Mouse (Mus musculus) lung, embryonic 14.5 days (tissue): ENCODE results near the gene Rftn1. TPM values are rescaled to one million over a fixed set of nuclear protein-coding genes. Genes with fewer than 3 reads are reported as not detected.

Experiments
- ATAC-seq: fragments of 200-750 bp; cut with Nextera tagmentation; 2 replicates; pipeline ENCODE4 v1.8.0; 2017; ENCODE audit warnings: mild to moderate bottlenecking, moderate TSS enrichment, moderate library complexity; ENCODE audit not compliant: insufficient read depth
- DNase-seq: peaks from one replicate; pipeline ENCODE4 v3.0.0-alpha.2; 2015
- H3K27ac ChIP-seq: fragments of 300-500 bp; sonication (generic); 2 replicates; pipeline ENCODE4 v1.5.1; 2014; ENCODE audit warnings: low read depth, mild to moderate bottlenecking, moderate library complexity
- H3K27me3 ChIP-seq: fragments of 300-500 bp; sonication (generic); 2 replicates; pipeline ENCODE4 v1.6.1; 2014; ENCODE audit warnings: low read length, control low read depth; ENCODE audit not compliant: insufficient read depth
- H3K36me3 ChIP-seq: fragments of 300-500 bp; sonication (generic); 2 replicates; pipeline ENCODE4 v1.6.1; 2014; ENCODE audit warnings: control low read depth; ENCODE audit not compliant: insufficient read depth
- H3K4me1 ChIP-seq: fragments of 300-500 bp; sonication (generic); 2 replicates; pipeline ENCODE4 v1.6.1; 2014; ENCODE audit warnings: antibody characterized with exemption, control low read depth; ENCODE audit not compliant: insufficient read depth
- H3K4me2 ChIP-seq: fragments of 300-500 bp; sonication (generic); 2 replicates; pipeline ENCODE4 v1.6.1; 2014; ENCODE audit warnings: mild to moderate bottlenecking
- H3K4me3 ChIP-seq: fragments of 300-500 bp; sonication (generic); 2 replicates; pipeline ENCODE4 v1.5.1; 2014; ENCODE audit warnings: low read depth, low read length
- H3K9ac ChIP-seq: fragments of 300-500 bp; sonication (generic); 2 replicates; pipeline ENCODE4 v1.6.1; 2014
- H3K9me3 ChIP-seq: fragments of 300-500 bp; sonication (generic); 2 replicates; pipeline ENCODE4 v1.6.1; 2016; ENCODE audit warnings: low read depth, low read length, control low read depth
- CTCF ChIP-seq: IDR thresholded peaks from 2 replicates; pipeline ENCODE4 v1.5.1; 2016; ENCODE audit warnings: antibody characterized with exemption, low read depth
- WGBS: fragments of 180-500 bp; shearing (Covaris S2); extraction: QIAGEN DNeasy Blood & Tissue Kit; methylation state at CpG from one replicate; pipeline ENCODE4 v1.1.7; 2014; 5-methylcytosine and 5-hydroxymethylcytosine counted together
- polyA plus RNA-seq: library from polyadenylated mRNA; unstranded; fragments of >200 nt; fragmentation: Nextera tagmentation; extraction: Ambion mirVana; gene quantifications from 2 replicates; pipeline ENCODE4 v1.2.1, GENCODE M21; 2014

The Rftn1 gene
- polyA plus RNA-seq, 1 experiment from 2014 or later: 19.0 TPM

DNA sequence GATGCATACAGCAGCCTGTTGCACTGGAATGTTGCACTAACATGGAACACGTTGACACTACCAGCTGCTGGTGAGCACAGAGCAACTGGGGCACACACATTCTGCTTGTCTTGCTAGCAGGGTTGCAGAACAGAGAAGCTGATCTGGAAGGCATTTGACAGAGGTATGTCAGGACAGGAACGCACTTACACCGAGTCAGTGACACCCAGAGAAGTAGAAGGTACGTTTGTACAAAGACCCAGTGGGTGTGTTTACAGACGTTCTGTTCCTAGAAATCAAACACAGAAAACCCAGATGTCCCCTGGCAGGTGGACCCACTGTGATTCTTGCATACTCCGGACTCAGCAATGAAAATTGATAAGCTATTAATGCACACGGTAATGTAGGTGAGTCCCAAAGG lies 215.0 kb downstream of the Rftn1 start:
- no peak for DNase-seq
- no peaks in the 10 kb centered on the region for H3K4me1 ChIP-seq

DNA sequence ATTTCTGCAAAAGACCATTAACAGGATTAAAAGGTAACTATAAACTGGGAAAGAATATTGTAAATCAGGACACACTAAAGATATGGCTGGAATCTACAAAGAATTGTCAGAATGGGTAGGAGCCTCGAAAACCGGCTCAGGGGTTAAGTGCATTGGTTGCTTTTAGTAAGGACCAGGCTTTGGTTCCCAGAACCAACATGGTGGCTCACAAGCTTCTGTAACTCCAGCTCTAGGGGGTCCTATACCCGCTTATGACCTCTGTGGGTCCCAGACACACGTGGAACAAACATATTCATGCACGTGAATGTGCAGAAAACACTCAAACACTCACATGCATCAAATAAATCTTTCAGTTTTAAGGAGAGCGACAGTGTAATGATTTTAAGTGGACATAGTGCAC lies 215.5 kb downstream of the Rftn1 start:
- no peaks in the 10 kb centered on the region for H3K4me1 ChIP-seq
- H3K4me2 ChIP-seq: no peak overlapping the region
- H3K27me3 ChIP-seq: no peaks in the 10 kb centered on the region
- no peak overlapping the region for H3K9ac ChIP-seq
- H3K9me3 ChIP-seq: no peaks in the 10 kb centered on the region; the same call in 1 of the 2 replicates
- no peak overlapping the region for H3K27ac ChIP-seq
- TF ChIP-seq CTCF: no peak
- ATAC-seq (no peak), DNase-seq (no peak)
- 69% methylated on average over 6 of the region's 6 CpGs for WGBS
- H3K4me3 ChIP-seq: no peak overlapping the region
- H3K36me3 ChIP-seq: no peaks in the 10 kb centered on the region

More for the DNA sequence above, 215.0 kb downstream of the Rftn1 start:
- 51% methylated on average over 7 of the region's 7 CpGs for WGBS
- H3K9ac ChIP-seq: no peak overlapping the region
- TF ChIP-seq CTCF: no peak
- no peak for ATAC-seq
- no peak overlapping the region for H3K27ac ChIP-seq
- H3K4me2 ChIP-seq: no peak overlapping the region
- no peaks in the 10 kb centered on the region for H3K36me3 ChIP-seq
- no peaks in the 10 kb centered on the region for H3K27me3 ChIP-seq
- no peak overlapping the region for H3K4me3 ChIP-seq
- H3K9me3 ChIP-seq: no peaks in the 10 kb centered on the region; the same call in 1 of the 2 replicates

GRCm38 (mm10) chr17:49972164-49972563 lies 218.3 kb downstream of the Rftn1 start:
- WGBS: 89% methylated on average over 1 of the region's 1 CpGs
- Histone ChIP-seq H3K4me2 (no peak overlapping the region), H3K4me3 (no peak overlapping the region), H3K4me1 (no peaks in the 10 kb centered on the region), H3K36me3 (no peaks in the 10 kb centered on the region), H3K27me3 (no peaks in the 10 kb centered on the region), H3K9me3 (no peaks in the 10 kb centered on the region; the same call in 1 of the 2 replicates), H3K27ac (no peak overlapping the region), H3K9ac (no peak overlapping the region)
- TF ChIP-seq CTCF: no peak
- DNase-seq (no peak), ATAC-seq (no peak)

- no peaks in the 10 kb centered on the region for H3K27me3 ChIP-seq
- DNase-seq (no peak), ATAC-seq (no peak)
- no peak overlapping the region for H3K4me2 ChIP-seq
- H3K9me3 ChIP-seq: no peaks in the 10 kb centered on the region; the same call in 1 of the 2 replicates
- H3K4me1 ChIP-seq: no peaks in the 10 kb centered on the region
- no peak for TF ChIP-seq CTCF
- no peak overlapping the region for H3K27ac ChIP-seq
- no peak overlapping the region for H3K4me3 ChIP-seq
- H3K36me3 ChIP-seq: no peaks in the 10 kb centered on the region
- no peak overlapping the region for H3K9ac ChIP-seq
These were observed 219.4 kb downstream of the Rftn1 start for GRCm38 (mm10) chr17:49971057-49971456.

DNA sequence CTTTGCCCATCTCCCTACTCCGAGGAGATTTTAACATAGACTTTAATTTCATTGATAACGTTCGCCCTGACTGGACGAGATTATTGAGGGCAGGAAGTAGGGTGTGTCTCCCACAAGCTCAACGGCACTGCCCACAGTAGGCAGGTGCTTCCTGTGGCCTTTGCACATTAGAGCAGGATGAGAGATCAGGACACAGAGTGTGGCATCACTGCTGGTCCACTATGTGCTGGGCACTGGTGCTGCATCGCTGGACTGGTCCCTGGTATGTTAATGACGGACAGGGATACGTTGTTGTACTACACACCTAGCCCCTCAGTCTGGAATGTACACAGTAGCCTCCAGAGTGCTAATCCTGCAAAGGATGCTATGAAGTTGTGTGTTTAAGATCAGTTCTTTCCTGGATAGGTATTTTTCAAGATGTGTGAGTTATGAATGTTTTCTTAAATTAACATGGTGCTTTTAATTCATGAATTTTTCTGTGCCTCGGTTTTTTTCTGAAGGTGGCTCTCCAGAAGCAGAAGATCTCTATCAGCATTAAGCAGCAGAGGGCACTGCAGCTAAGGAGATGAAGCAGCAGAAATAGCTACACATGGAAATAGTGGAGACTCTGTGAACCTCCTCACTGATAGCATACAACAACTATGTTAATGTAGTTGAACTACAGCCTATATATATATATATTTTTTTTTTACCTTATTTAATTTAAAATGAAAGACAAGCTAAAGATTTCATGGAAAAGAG lies 221.8 kb downstream of the Rftn1 start:
- DNase-seq: peak; percentile 83
- H3K4me3 ChIP-seq: no peak overlapping the region
- H3K9me3 ChIP-seq: no peaks in the 10 kb centered on the region; the same call in 1 of the 2 replicates
- no peak overlapping the region for H3K9ac ChIP-seq
- H3K4me2 ChIP-seq: no peak overlapping the region
- H3K36me3 ChIP-seq: no peaks in the 10 kb centered on the region
- H3K27ac ChIP-seq: no peak overlapping the region
- ATAC-seq: peak; percentile 17; the same call in 1 of the 2 replicates
- TF ChIP-seq CTCF: peak; percentile 67
- 58% methylated on average over 9 of the region's 9 CpGs for WGBS
- no peaks in the 10 kb centered on the region for H3K4me1 ChIP-seq
- H3K27me3 ChIP-seq: no peaks in the 10 kb centered on the region

DNA sequence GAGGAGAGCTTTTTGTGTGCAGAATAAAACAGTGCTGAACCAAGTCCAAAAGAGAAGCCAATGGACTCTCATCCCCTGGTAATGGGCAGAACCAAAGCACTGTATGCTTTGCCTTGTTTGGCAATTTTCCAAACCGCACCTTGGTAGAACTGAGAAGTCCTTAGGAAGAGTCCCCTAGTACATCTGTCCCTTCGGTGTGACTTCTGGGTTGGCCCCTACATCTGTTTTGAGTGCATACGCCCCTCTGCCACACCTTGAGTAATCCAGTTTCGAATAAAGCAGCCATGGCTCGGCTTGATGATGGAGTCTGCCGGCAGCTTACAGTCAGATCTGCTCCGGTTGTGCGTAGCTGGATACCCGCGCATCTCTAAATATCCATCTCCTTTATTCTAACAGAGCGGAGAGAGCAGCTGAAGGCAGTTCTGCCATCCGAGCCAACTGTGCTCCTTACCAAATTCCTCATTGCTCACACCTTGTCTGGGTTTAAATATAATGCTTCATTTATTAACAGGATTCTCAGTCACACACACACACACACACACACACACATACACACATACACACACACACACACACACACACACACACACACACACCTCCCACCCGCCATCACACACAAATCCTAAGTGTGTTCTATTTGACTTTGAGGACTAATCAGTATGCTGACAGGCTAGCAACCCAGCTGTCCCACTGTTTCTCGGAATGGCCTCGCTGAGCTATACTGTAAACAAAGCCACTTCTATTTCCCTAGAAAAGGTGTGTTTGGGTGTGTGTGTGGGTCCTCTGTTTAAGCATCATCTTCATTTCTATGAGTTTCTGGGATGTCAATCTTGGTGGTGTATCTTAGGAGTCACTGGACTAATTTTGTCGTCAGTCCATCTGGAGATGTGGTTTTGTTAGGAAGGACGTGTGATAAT lies 224.4 kb downstream of the Rftn1 start:
- WGBS: 76% methylated on average over 17 of the region's 17 CpGs
- no peaks in the 10 kb centered on the region; the same call in 1 of the 2 replicates for H3K9me3 ChIP-seq
- no peak for ATAC-seq
- H3K27me3 ChIP-seq: no peaks in the 10 kb centered on the region
- H3K4me3 ChIP-seq: no peak overlapping the region
- no peak for TF ChIP-seq CTCF
- no peak overlapping the region for H3K4me2 ChIP-seq
- no peak overlapping the region for H3K9ac ChIP-seq
- no peaks in the 10 kb centered on the region for H3K36me3 ChIP-seq
- no peaks in the 10 kb centered on the region for H3K4me1 ChIP-seq
- no peak overlapping the region for H3K27ac ChIP-seq
- no peak for DNase-seq

GRCm38 (mm10) chr17:49965035-49965434 lies 225.4 kb downstream of the Rftn1 start:
- 70% methylated on average over 7 of the region's 7 CpGs for WGBS
- peak; percentile 18; the same call in 1 of the 2 replicates for TF ChIP-seq CTCF
- Histone ChIP-seq H3K36me3 (no peaks in the 10 kb centered on the region), H3K4me3 (no peak overlapping the region), H3K27ac (no peak overlapping the region), H3K4me1 (no peaks in the 10 kb centered on the region), H3K4me2 (no peak overlapping the region), H3K9ac (no peak overlapping the region), H3K27me3 (no peaks in the 10 kb centered on the region), H3K9me3 (no peaks in the 10 kb centered on the region)
- DNase-seq (no peak), ATAC-seq (no peak)
